Mouse (Mus musculus) CH12.LX (cell line): ENCODE data around the gene Hmgcl.

Source experiments
- CTCF ChIP-seq, 2 experiments: IDR thresholded peaks in 1 of 2; conservative IDR thresholded peaks in 1 of 2; 2 replicates each; pipeline ENCODE4 v1.5.1; 2011 to 2012; ENCODE audit warnings: low read depth in 2 of 2, low read length in 2 of 2, improper control_type of control experiment in 1 of 2, inconsistent platforms in 1 of 2, mild to moderate bottlenecking in 1 of 2, moderate library complexity in 1 of 2
- EP300 ChIP-seq: IDR thresholded peaks from 2 replicates; pipeline ENCODE4 v1.6.1; 2011; ENCODE audit warnings: low read length, improper control_type of control experiment
- RCOR1 ChIP-seq: conservative IDR thresholded peaks from 2 replicates; pipeline ENCODE4 v1.6.1; 2012; ENCODE audit warnings: low read depth, mild to moderate bottlenecking, inconsistent platforms, low read length, improper control_type of control experiment

GRCm38 (mm10) chr4:135955886-135956285 is 9.6 kb downstream of the Hmgcl start:
- no peak for TF ChIP-seq EP300
- no peak for TF ChIP-seq RCOR1
- TF ChIP-seq CTCF (conservative IDR thresholded peaks at IDR 0.05 in 1 of 2, IDR thresholded peaks at IDR 0.05 in 1 of 2; ENCODE audit: low read depth in 2 of 2, low read length in 2 of 2): no peak
